ENCODE assay signal across 9 mouse cellular contexts in the genomic region with DNA sequence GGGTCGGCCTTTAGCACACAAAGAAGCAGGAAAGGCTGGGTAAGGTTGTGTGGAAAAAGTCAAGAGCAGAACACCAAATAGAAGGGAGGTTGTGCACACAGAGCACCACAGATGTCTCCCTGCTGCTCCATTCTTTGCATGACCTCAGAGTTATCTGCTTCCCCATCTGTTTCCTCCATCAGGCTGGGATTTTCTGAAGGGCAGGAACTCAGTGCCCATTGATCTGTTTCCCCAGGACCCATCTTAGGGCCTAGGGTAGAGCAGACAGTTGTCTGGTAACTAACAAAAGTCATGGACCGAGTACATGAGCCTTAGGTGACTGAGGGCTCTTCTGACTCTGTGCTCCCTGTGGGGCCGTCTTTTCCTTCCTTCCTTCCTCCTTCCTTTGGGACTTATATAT. TPM values are rescaled to one million over a fixed set of nuclear protein-coding genes. Genes with fewer than 3 reads are reported as not detected.
A peak's percentile ranks its signal among the peaks of the same experiment; 100 is the strongest.
DNase-seq lines count a peak whose midpoint lies in the region; ATAC-seq and TF ChIP-seq lines count a peak whose summit lies in the region.
"Had no signal": no experiment of that assay in that cellular context is flagged by ENCODE, and none has a peak within 500 bp of the region (broad histone marks: within the 10 kb centered on the region; RNA-seq: fewer than 3 reads in every experiment).

No protein-coding gene starts in this region.

- H3K27ac ChIP-seq in forebrain, embryonic 10.5 days: 0 out of 2 replicates have a peak overlapping the region, but pooled peaks have one; percentile 20
- H3K27ac ChIP-seq in forebrain, embryonic 11.5 days (ENCODE audit: low read depth, low read length): no peak overlapping the region; the same call in 1 of the 2 replicates
- 0 out of 2 replicates have a peak overlapping the region, but pooled peaks have one; percentile 8 for H3K27ac ChIP-seq in limb, embryonic 12.5 days
- H3K27ac ChIP-seq in limb, embryonic 10.5 days: no peak overlapping the region
- H3K27ac ChIP-seq in cortical plate, adult 2 months (ENCODE audit: insufficient read depth, low read length): peak overlapping the region; percentile 5
- H3K27ac ChIP-seq in liver, embryonic 13.5 days: peak overlapping the region; percentile 4; the same call in 1 of the 2 replicates

- H3K36me3 ChIP-seq in forebrain, embryonic 10.5 days (replicated peaks): peaks cover 83% of the 10 kb centered on the region
- H3K36me3 ChIP-seq in forebrain, embryonic 11.5 days (ENCODE audit: control insufficient read depth, insufficient read depth, low read length): no peaks in the 10 kb centered on the region; the same call in 1 of the 2 replicates
- peaks cover 80% of the 10 kb centered on the region for H3K36me3 ChIP-seq in limb, embryonic 12.5 days
- H3K36me3 ChIP-seq in limb, embryonic 10.5 days: peaks cover 94% of the 10 kb centered on the region
- H3K36me3 ChIP-seq in liver, embryonic 13.5 days: no peaks in the 10 kb centered on the region

- 90% methylated on average over 3 of the region's 3 CpGs for WGBS in forebrain, embryonic 10.5 days
- 82% methylated on average over 3 of the region's 3 CpGs for WGBS in forebrain, embryonic 11.5 days
- 77% methylated on average over 3 of the region's 3 CpGs for WGBS in limb, embryonic 12.5 days
- 83% methylated on average over 3 of the region's 3 CpGs for WGBS in limb, embryonic 10.5 days
- WGBS in liver, embryonic 13.5 days (ENCODE audit: insufficient replicate concordance): 16% methylated on average over 3 of the region's 3 CpGs

- DNase-seq in forebrain, embryonic 10.5 days (ENCODE audit: extremely low spot score, low spot score): no peak
- DNase-seq in forebrain, embryonic 11.5 days (ENCODE audit: low spot score): no peak
- DNase-seq in limb, embryonic 10.5 days (ENCODE audit: low spot score): no peak
- DNase-seq in liver, embryonic 13.5 days: no peak
- no peak for DNase-seq in adrenal gland, postnatal 36 days
- DNase-seq in adrenal gland, postnatal 14 days: no peak
- DNase-seq: adrenal gland, postnatal 10 days had no signal

- TF ChIP-seq POLR2A in cortical plate, adult 2 months (IDR thresholded peaks at IDR 0.05; ENCODE audit: extremely low read depth, insufficient read depth, low read length): no peak

- H3K4me3 ChIP-seq in forebrain, embryonic 10.5 days: no peak overlapping the region
- no peak overlapping the region for H3K4me3 ChIP-seq in forebrain, embryonic 11.5 days (ENCODE audit: low read depth, low read length)
- H3K4me3 ChIP-seq in limb, embryonic 12.5 days (replicated peaks): no peak overlapping the region
- no peak overlapping the region for H3K4me3 ChIP-seq in limb, embryonic 10.5 days
- H3K4me3 ChIP-seq in cortical plate, adult 2 months (ENCODE audit: insufficient read depth, low read length): no peak overlapping the region
- H3K4me3 ChIP-seq in liver, embryonic 13.5 days (replicated peaks): no peak overlapping the region

- ATAC-seq in forebrain, embryonic 11.5 days (replicated peaks; ENCODE audit: low FRiP score): no peak
- no peak for ATAC-seq in limb, embryonic 12.5 days (ENCODE audit: insufficient number of reproducible peaks, insufficient read depth, low FRiP score, low TSS enrichment, low read depth)
- ATAC-seq in liver, embryonic 13.5 days (ENCODE audit: low read depth): no peak

- H3K4me2 ChIP-seq in forebrain, embryonic 11.5 days (ENCODE audit: low read depth, low read length, severe bottlenecking): no peak overlapping the region
- no peak overlapping the region for H3K4me2 ChIP-seq in limb, embryonic 12.5 days
- no peak overlapping the region for H3K4me2 ChIP-seq in liver, embryonic 13.5 days

- no peak for TF ChIP-seq CTCF in cortical plate, adult 2 months (IDR thresholded peaks at IDR 0.05; ENCODE audit: extremely low read depth, insufficient read depth, low read length)

- H3K9me3 ChIP-seq in forebrain, embryonic 10.5 days: no peaks in the 10 kb centered on the region
- no peaks in the 10 kb centered on the region for H3K9me3 ChIP-seq in forebrain, embryonic 11.5 days (ENCODE audit: control insufficient read depth, low read length)
- no peaks in the 10 kb centered on the region for H3K9me3 ChIP-seq in limb, embryonic 12.5 days
- H3K9me3 ChIP-seq in limb, embryonic 10.5 days (replicated peaks): no peaks in the 10 kb centered on the region
- H3K9me3 ChIP-seq in liver, embryonic 13.5 days (replicated peaks): no peaks in the 10 kb centered on the region

- H3K9ac ChIP-seq in forebrain, embryonic 11.5 days (ENCODE audit: low read length): no peak overlapping the region
- no peak overlapping the region for H3K9ac ChIP-seq in limb, embryonic 12.5 days (replicated peaks)
- no peak overlapping the region for H3K9ac ChIP-seq in liver, embryonic 13.5 days

- H3K4me1 ChIP-seq in forebrain, embryonic 10.5 days: peaks cover 41% of the 10 kb centered on the region
- H3K4me1 ChIP-seq in forebrain, embryonic 11.5 days (replicated peaks; ENCODE audit: control insufficient read depth, insufficient read depth, low read length): 0 out of 2 replicates have a peak, but pooled peaks cover 3% of the 10 kb centered on the region
- peaks cover 25% of the 10 kb centered on the region for H3K4me1 ChIP-seq in limb, embryonic 12.5 days (replicated peaks)
- peaks cover 24% of the 10 kb centered on the region for H3K4me1 ChIP-seq in limb, embryonic 10.5 days
- peaks cover 32% of the 10 kb centered on the region for H3K4me1 ChIP-seq in cortical plate, adult 2 months (ENCODE audit: control insufficient read depth, insufficient read depth, low read length)
- H3K4me1 ChIP-seq in liver, embryonic 13.5 days (replicated peaks): peaks cover 56% of the 10 kb centered on the region

- no peaks in the 10 kb centered on the region for H3K27me3 ChIP-seq in forebrain, embryonic 10.5 days (ENCODE audit: poor library complexity, severe bottlenecking)
- H3K27me3 ChIP-seq in forebrain, embryonic 11.5 days (ENCODE audit: control insufficient read depth, insufficient read depth, low read length): no peaks in the 10 kb centered on the region
- no peaks in the 10 kb centered on the region for H3K27me3 ChIP-seq in limb, embryonic 12.5 days
- no peaks in the 10 kb centered on the region for H3K27me3 ChIP-seq in limb, embryonic 10.5 days (ENCODE audit: low read depth, poor library complexity, severe bottlenecking)
- no peaks in the 10 kb centered on the region for H3K27me3 ChIP-seq in liver, embryonic 13.5 days

RNA-seq across cellular contexts. Expression of a gene that starts 10.5 kb away (rescaled TPM):
- 59.3 and 61.7 TPM in 2 replicates for polyA plus RNA-seq in forebrain, embryonic 10.5 days (2016; fragmentation: Nextera tagmentation; extraction: Ambion mirVana)
- polyA plus RNA-seq in forebrain, embryonic 11.5 days (2014; fragmentation: Nextera tagmentation; extraction: Ambion mirVana): 80.7 and 80.8 TPM in 2 replicates
- 106 and 111 TPM in 2 replicates for polyA plus RNA-seq in limb, embryonic 12.5 days (2016; fragmentation: Nextera tagmentation; extraction: Ambion mirVana)
- 76.7 and 93.9 TPM in 2 replicates for polyA plus RNA-seq in limb, embryonic 10.5 days (2016; fragmentation: Nextera tagmentation; extraction: Ambion mirVana)
- 78.5 and 94.8 TPM in 2 replicates for polyA plus RNA-seq in cortical plate, adult 2 months (2012; rRNA removed)
- polyA plus RNA-seq in liver, embryonic 13.5 days (2015; fragmentation: Nextera tagmentation; extraction: Ambion mirVana): 4.4 and 5.2 TPM in 2 replicates
- total RNA-seq in adrenal gland, postnatal 36 days (2021): 10 to 100 TPM; 51.7 to 62.2 TPM
- total RNA-seq in adrenal gland, postnatal 14 days (2021): 69.7 and 93.2 TPM in 2 replicates

Comparison
In these comparisons a context has a peak if more than half of its experiments do, and no peak if none do; other contexts are left out.
1. H3K27ac ChIP-seq: peak in forebrain, embryonic 10.5 days (single experiment), limb, embryonic 12.5 days (single experiment), cortical plate, adult 2 months (single experiment) and liver, embryonic 13.5 days (single experiment); none in forebrain, embryonic 11.5 days (single experiment) and limb, embryonic 10.5 days (single experiment).